Mouse (Mus musculus) right cerebral cortex, adult 2 months (tissue): ENCODE data around the gene Tgif2lx2.
"Not testable (repeated sequence)": the region's sequence is repeated elsewhere in the genome, so short reads cannot be mapped to it uniquely, and the experiment has no call there.

Source experiments
- DNase-seq, 2 experiments: peaks; one replicate each; pipeline ENCODE4 v3.0.0; 2021 to 2022; ENCODE audit warnings: low spot score in 2 of 2

The Tgif2lx2 gene

DNA sequence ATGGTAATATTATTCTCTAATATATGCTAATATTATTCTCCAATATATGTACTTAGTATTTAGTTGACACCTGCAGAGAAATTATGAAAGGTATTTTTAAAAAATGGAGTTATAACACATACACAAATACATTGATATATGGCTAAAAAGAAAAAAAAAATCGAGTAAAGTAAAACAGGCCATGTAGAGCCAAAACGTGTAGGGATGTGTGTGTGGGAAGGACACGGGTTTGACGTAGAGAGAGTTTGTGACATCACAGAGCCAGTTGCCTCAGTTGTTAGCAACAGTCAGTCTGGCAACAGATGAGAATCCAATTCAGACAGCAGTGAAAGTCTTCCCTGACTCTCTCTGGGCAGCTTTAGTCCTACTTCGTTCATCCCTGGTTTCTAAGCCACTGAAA lies at the start of gene Tgif2lx2:
Tgif2lx2 (plus strand) TSS at position 301 of the 400 bp plus-strand sequence.
- not testable (repeated sequence) for DNase-seq
